Mouse (Mus musculus) liver, embryonic 15.5 days (tissue): ENCODE measurements around the gene 4931406C07Rik. TPM values are rescaled to one million over a fixed set of nuclear protein-coding genes. Genes with fewer than 3 reads are reported as not detected.

Experiments
- ATAC-seq: fragments of 200-750 bp; cut with Nextera tagmentation; 2 replicates; pipeline ENCODE4 v1.8.0; 2017; ENCODE audit warnings: moderate number of reproducible peaks, mild to moderate bottlenecking, moderate library complexity; ENCODE audit not compliant: insufficient read depth
- H3K27ac ChIP-seq: fragments of 300-500 bp; sonication (generic); replicated peaks from 2 replicates; pipeline ENCODE4 v1.5.1; 2015; ENCODE audit warnings: mild to moderate bottlenecking, inconsistent platforms
- H3K27me3 ChIP-seq: fragments of 300-500 bp; sonication (generic); 2 replicates; pipeline ENCODE4 v1.6.1; 2015; ENCODE audit warnings: mild to moderate bottlenecking, inconsistent platforms
- H3K36me3 ChIP-seq: fragments of 300-500 bp; sonication (generic); replicated peaks from 2 replicates; pipeline ENCODE4 v1.6.1; 2015; ENCODE audit warnings: moderate library complexity, mild to moderate bottlenecking, inconsistent platforms
- H3K4me1 ChIP-seq: fragments of 300-500 bp; sonication (generic); replicated peaks from 2 replicates; pipeline ENCODE4 v1.6.1; 2015; ENCODE audit warnings: inconsistent platforms
- H3K4me2 ChIP-seq: fragments of 300-500 bp; sonication (generic); 2 replicates; pipeline ENCODE4 v1.6.1; 2015; ENCODE audit warnings: moderate library complexity, mild to moderate bottlenecking, inconsistent platforms
- H3K4me3 ChIP-seq: fragments of 300-500 bp; sonication (generic); replicated peaks from 2 replicates; pipeline ENCODE4 v1.5.1; 2015; ENCODE audit warnings: mild to moderate bottlenecking, inconsistent platforms
- H3K9ac ChIP-seq: fragments of 300-500 bp; sonication (generic); 2 replicates; pipeline ENCODE4 v1.6.1; 2015; ENCODE audit warnings: moderate library complexity, mild to moderate bottlenecking, inconsistent platforms
- H3K9me3 ChIP-seq: fragments of 300-500 bp; sonication (generic); replicated peaks from 2 replicates; pipeline ENCODE4 v1.6.1; 2016; ENCODE audit warnings: inconsistent platforms
- WGBS: fragments of 180-500 bp; shearing (Covaris S2); methylation state at CpG from one replicate; pipeline ENCODE4 v1.1.7; 2015; ENCODE audit warnings: mixed read lengths; ENCODE audit not compliant: insufficient replicate concordance; 5-methylcytosine and 5-hydroxymethylcytosine counted together
- microRNA-seq: library from miRNA; unstranded; fragments of <30 nt; microRNA quantifications from one replicate; pipeline ENCODE4, GENCODE M21; 2016
- polyA plus RNA-seq: library from polyadenylated mRNA; unstranded; fragments of >200 nt; fragmentation: Nextera tagmentation; extraction: Ambion mirVana; gene quantifications from 2 replicates; pipeline ENCODE4 v1.2.1, GENCODE M21; 2015

4931406C07Rik gene
- polyA plus RNA-seq, 1 experiment from 2014 or later, result 3.9 TPM

DNA sequence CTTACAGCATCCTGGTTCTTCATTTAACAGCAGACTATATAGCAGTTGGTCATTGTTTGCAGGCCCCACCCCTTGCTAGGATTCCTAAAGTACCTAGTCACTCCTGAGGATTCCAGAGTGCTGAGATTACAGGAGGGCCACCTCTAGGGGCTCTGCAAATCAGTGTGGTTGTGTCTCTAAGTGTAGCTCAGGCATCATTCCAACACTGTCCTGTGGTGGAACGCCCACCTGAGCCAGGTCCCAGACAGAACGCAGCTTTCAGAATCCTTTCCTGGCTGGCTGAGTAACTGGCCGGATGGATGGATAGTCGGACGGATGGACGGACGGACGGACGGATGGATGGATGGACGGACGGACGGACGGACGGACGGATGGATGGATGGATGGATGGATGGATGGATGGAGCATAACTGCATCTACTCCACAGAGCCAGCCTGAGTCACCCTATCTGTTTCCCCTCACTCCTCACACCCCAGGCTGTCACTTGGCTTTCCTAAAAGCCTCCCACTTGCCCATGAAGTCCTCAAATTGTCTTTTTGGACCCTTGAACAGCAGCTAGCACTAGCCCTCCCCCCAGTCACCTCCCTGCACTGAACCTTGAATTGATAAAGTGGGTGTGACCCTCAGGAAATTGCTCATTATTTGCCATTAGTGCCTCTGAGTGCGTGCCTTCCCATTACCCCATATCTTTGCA is 67.8 kb downstream of the 4931406C07Rik start:
- peaks cover 11% of the 10 kb centered on the region for H3K4me1 ChIP-seq
- H3K9me3 ChIP-seq, result no peaks in the 10 kb centered on the region
- 51% methylated on average over 16 of the region's 16 CpGs for WGBS
- H3K36me3 ChIP-seq, result no peaks in the 10 kb centered on the region
- no peak overlapping the region for H3K9ac ChIP-seq
- H3K27ac ChIP-seq, result no peak overlapping the region
- H3K4me3 ChIP-seq, result peak overlapping the region; percentile 43
- peak overlapping the region; percentile 72 for H3K4me2 ChIP-seq
- ATAC-seq, result no peak
- peaks cover 26% of the 10 kb centered on the region for H3K27me3 ChIP-seq

DNA sequence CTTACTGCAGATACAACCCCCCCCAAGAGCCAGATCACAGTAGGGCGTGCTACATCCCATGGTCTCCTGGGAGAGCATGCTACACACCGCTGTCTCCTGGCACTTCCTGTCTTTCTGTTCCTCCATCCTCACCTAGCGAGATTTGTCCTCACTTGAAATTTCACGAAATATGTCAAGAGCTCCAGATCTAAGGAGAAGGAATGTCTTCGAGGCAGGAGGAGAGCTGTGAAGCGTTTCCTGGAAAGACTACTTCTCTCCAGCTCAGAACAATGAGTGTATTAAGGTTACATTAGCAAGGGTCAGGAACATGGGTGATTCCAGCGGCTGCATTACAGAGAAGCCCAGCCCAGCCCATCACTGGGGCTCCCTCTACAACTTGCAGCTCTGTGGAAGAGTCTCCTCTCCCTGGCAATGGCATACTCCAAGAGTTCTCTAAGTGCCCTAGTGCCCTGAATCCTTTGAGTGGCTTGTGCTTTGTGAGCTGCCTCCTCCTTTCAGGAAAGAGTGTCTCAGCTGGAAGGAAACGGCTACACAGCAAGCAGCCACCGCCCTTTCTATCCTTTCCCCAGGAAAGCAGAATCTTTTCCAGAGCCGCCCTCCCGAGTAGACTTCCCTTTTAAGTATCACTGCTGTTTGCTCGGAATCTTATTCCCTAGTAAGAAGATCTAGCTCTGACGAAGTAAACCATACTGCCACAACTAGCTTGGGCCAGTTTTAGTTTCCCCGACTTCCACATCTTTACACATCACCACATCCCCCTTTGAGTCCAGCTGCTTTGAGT is 68.5 kb downstream of the 4931406C07Rik start:
- H3K4me3 ChIP-seq, result no peak overlapping the region
- H3K4me2 ChIP-seq, result no peak overlapping the region
- WGBS, result 41% methylated on average over 14 of the region's 14 CpGs
- H3K36me3 ChIP-seq, result no peaks in the 10 kb centered on the region
- H3K27me3 ChIP-seq, result peaks cover 26% of the 10 kb centered on the region
- no peak overlapping the region for H3K9ac ChIP-seq
- ATAC-seq, result no peak
- H3K27ac ChIP-seq, result no peak overlapping the region
- no peaks in the 10 kb centered on the region for H3K9me3 ChIP-seq
- peaks cover 11% of the 10 kb centered on the region for H3K4me1 ChIP-seq

DNA sequence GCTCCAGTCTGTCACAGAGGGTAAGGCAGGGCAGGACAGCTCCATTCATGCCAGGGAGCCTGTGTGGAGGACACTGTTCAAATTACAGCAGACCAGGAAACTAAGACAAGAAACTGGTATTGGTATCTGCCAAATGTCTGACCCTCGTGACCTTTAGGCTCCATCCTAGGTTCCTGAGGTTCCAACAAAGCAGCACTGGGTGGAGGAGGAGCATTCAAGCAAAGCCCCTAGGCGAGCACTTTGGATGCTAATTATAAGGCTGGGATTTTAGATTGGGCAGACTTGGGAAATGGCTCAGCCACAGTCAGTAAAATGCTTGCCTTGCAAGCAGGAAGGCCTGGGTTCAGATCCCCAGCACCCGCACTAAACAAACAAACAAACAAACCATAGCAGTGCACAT is 70.3 kb downstream of the 4931406C07Rik start:
- H3K4me2 ChIP-seq, result no peak overlapping the region
- ATAC-seq, result no peak
- WGBS, result 60% methylated on average over 3 of the region's 3 CpGs

DNA sequence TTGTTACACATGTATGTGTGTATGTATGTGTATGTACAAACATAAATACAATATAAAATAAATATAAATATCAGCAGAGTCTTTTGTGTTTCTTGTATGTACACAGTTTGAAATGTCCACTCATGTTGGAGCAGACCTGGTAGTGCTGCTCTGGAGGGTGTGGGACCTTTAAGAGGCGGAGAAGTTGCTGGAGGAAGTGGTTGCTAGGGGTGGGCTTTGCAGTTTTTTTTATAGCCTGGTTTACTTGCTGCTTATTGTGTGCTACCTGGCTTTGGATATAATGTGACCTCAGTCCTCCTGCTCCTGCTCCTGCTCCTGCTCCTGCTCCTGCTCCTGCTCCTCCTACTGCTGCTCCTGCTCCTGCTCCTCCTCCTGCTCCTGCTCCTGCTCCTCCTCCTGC is 72.6 kb downstream of the 4931406C07Rik start:
- Histone ChIP-seq H3K4me2 (no peak overlapping the region), H3K27me3 (peaks cover 15% of the 10 kb centered on the region), H3K36me3 (no peaks in the 10 kb centered on the region), H3K4me1 (no peaks in the 10 kb centered on the region), H3K9ac (no peak overlapping the region), H3K9me3 (no peaks in the 10 kb centered on the region), H3K4me3 (no peak overlapping the region), H3K27ac (no peak overlapping the region)
- no peak for ATAC-seq
- 63% methylated on average over 1 of the region's 1 CpGs for WGBS

More for the DNA sequence above, 70.3 kb downstream of the 4931406C07Rik start:
- Histone ChIP-seq H3K27ac (no peak overlapping the region), H3K4me1 (peaks cover 9% of the 10 kb centered on the region), H3K9ac (no peak overlapping the region), H3K36me3 (no peaks in the 10 kb centered on the region), H3K4me3 (no peak overlapping the region), H3K9me3 (no peaks in the 10 kb centered on the region), H3K27me3 (peaks cover 26% of the 10 kb centered on the region)

Small RNA genes within 50 kb of the gene (microRNA-seq; reads per million reads assigned to microRNA genes)
- not detected for gene Gm49349
- gene mmu-mir-7650, result not detected

Other genes with a start within 250 kb of the 4931406C07Rik start
- gene Hephl1, start 194.3 kb downstream of the 4931406C07Rik start, polyA plus RNA-seq, result not detected in 2 replicates
- 0.25 and 0.31 TPM in 2 replicates for gene Vstm5, start 67.4 kb downstream of the 4931406C07Rik start, polyA plus RNA-seq
- 13.3 and 16.8 TPM in 2 replicates for gene Med17, start 26.5 kb downstream of the 4931406C07Rik start, polyA plus RNA-seq
- 23.3 and 25.7 TPM in 2 replicates for gene Taf1d, start 234 bp downstream of the 4931406C07Rik start, polyA plus RNA-seq
- gene Cep295, start 51.3 kb upstream of the 4931406C07Rik start, polyA plus RNA-seq, result 6.1 and 6.8 TPM in 2 replicates
- 0.78 and 0.82 TPM in 2 replicates for gene Smco4, start 187.0 kb upstream of the 4931406C07Rik start, polyA plus RNA-seq